Mouse (Mus musculus) hindbrain, postnatal 0 days (tissue): ENCODE measurements at regions not wholly inside any gene's neighbourhood (a gene's known extent, or its start where the extent isn't known, plus 50 kb on each side); places are given as distances from the start of the nearest gene placed in this dataset.

Source experiments
- ATAC-seq: fragments of 200-750 bp; cut with Nextera tagmentation; 2 replicates; pipeline ENCODE4 v1.8.0; 2017; ENCODE audit warnings: mild to moderate bottlenecking, moderate TSS enrichment, moderate library complexity
- DNase-seq: peaks from one replicate; pipeline ENCODE4 v3.0.0-alpha.2; 2015; ENCODE audit warnings: low spot score
- H3K27ac ChIP-seq: fragments of 300-500 bp; sonication (generic); 2 replicates; pipeline ENCODE4 v1.5.1; 2014; ENCODE audit warnings: mild to moderate bottlenecking
- H3K27me3 ChIP-seq: fragments of 300-500 bp; sonication (generic); 2 replicates; pipeline ENCODE4 v1.6.1; 2014; ENCODE audit warnings: low read length, mixed read lengths; ENCODE audit not compliant: insufficient read depth
- H3K36me3 ChIP-seq: fragments of 300-500 bp; sonication (generic); 2 replicates; pipeline ENCODE4 v1.6.1; 2014; ENCODE audit warnings: low read length, mixed read lengths; ENCODE audit not compliant: insufficient read depth
- H3K4me1 ChIP-seq: fragments of 300-500 bp; sonication (generic); 2 replicates; pipeline ENCODE4 v1.6.1; 2014; ENCODE audit warnings: antibody characterized with exemption, low read length, mixed read lengths; ENCODE audit not compliant: insufficient read depth
- H3K4me2 ChIP-seq: fragments of 300-500 bp; sonication (generic); 2 replicates; pipeline ENCODE4 v1.6.1; 2014; ENCODE audit warnings: low read depth, mild to moderate bottlenecking, low read length, moderate library complexity, mixed read lengths
- H3K4me3 ChIP-seq: fragments of 300-500 bp; sonication (generic); 2 replicates; pipeline ENCODE4 v1.5.1; 2014; ENCODE audit warnings: low read length
- H3K9ac ChIP-seq: fragments of 300-500 bp; sonication (generic); replicated peaks from 2 replicates; pipeline ENCODE4 v1.6.1; 2014; ENCODE audit warnings: mild to moderate bottlenecking, low read length, moderate library complexity, mixed read lengths
- H3K9me3 ChIP-seq: fragments of 300-500 bp; sonication (generic); 2 replicates; pipeline ENCODE4 v1.6.1; 2016; ENCODE audit warnings: low read length, mixed read lengths
- CTCF ChIP-seq: IDR thresholded peaks from 2 replicates; pipeline ENCODE4 v1.5.1; 2016; ENCODE audit warnings: antibody characterized with exemption, control low read depth, low read depth
- WGBS: fragments of 180-500 bp; shearing (Covaris S2); extraction: QIAGEN DNeasy Blood & Tissue Kit; methylation state at CpG from one replicate; pipeline ENCODE4 v1.1.7; 2014; 5-methylcytosine and 5-hydroxymethylcytosine counted together

DNA sequence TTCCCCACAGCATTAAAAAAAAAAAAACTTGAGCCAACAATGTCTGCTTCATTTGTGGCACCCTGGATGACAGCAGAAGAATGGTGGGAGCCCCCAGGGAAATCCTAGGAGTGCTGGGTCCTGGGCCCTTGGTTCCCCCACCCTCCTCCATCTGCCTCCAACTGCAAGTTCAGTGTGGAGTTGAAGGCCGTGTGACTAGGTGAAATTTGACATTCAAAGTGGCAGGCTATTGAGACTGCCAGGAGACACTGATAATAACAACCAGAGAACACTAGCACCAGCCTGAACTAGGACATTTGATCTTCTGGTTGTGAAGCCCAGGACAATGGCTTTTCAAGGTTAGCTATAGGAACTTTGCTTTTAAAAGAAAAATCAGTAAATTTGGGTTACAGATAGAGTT, 74.0 kb downstream of the Adamts15 start:
- TF ChIP-seq CTCF = no peak
- H3K27me3 ChIP-seq = no peaks in the 10 kb centered on the region
- no peak for DNase-seq
- no peak overlapping the region for H3K4me2 ChIP-seq
- no peak overlapping the region for H3K27ac ChIP-seq
- no peak for ATAC-seq
- H3K4me1 ChIP-seq = no peaks in the 10 kb centered on the region
- H3K9ac ChIP-seq = no peak overlapping the region
- no peak overlapping the region for H3K4me3 ChIP-seq
- 70% methylated on average over 1 of the region's 1 CpGs for WGBS
- H3K36me3 ChIP-seq = no peaks in the 10 kb centered on the region
- no peaks in the 10 kb centered on the region for H3K9me3 ChIP-seq

- Histone ChIP-seq H3K27me3 (no peaks in the 10 kb centered on the region), H3K9me3 (no peaks in the 10 kb centered on the region), H3K27ac (no peak overlapping the region), H3K36me3 (no peaks in the 10 kb centered on the region), H3K4me3 (no peak overlapping the region), H3K9ac (no peak overlapping the region), H3K4me2 (no peak overlapping the region), H3K4me1 (no peaks in the 10 kb centered on the region)
- DNase-seq (peak; percentile 8), ATAC-seq (no peak)
- no peak for TF ChIP-seq CTCF
- 58% methylated on average over 10 of the region's 10 CpGs for WGBS
Observed at GRCm38 (mm10) chr9:30845609-30846290, 76.5 kb downstream of the Adamts15 start.

GRCm38 (mm10) chr9:30844079-30844563, 78.1 kb downstream of the Adamts15 start:
- Histone ChIP-seq H3K27me3 (no peaks in the 10 kb centered on the region), H3K4me2 (no peak overlapping the region), H3K9ac (no peak overlapping the region), H3K4me1 (no peaks in the 10 kb centered on the region), H3K4me3 (no peak overlapping the region), H3K9me3 (no peaks in the 10 kb centered on the region), H3K27ac (no peak overlapping the region), H3K36me3 (no peaks in the 10 kb centered on the region)
- peak; percentile 45; the same call in 1 of the 2 replicates for ATAC-seq
- 70% methylated on average over 8 of the region's 8 CpGs for WGBS
- peak; percentile 13 for DNase-seq
- TF ChIP-seq CTCF = no peak

GRCm38 (mm10) chr9:30834908-30835307, 87.3 kb downstream of the Adamts15 start:
- Histone ChIP-seq H3K4me2 (no peak overlapping the region), H3K9ac (no peak overlapping the region), H3K9me3 (no peaks in the 10 kb centered on the region), H3K27me3 (no peaks in the 10 kb centered on the region), H3K4me1 (no peaks in the 10 kb centered on the region), H3K36me3 (no peaks in the 10 kb centered on the region), H3K27ac (no peak overlapping the region), H3K4me3 (no peak overlapping the region)
- WGBS = 32% methylated on average over 4 of the region's 4 CpGs
- DNase-seq = no peak
- no peak for ATAC-seq
- no peak for TF ChIP-seq CTCF

DNA sequence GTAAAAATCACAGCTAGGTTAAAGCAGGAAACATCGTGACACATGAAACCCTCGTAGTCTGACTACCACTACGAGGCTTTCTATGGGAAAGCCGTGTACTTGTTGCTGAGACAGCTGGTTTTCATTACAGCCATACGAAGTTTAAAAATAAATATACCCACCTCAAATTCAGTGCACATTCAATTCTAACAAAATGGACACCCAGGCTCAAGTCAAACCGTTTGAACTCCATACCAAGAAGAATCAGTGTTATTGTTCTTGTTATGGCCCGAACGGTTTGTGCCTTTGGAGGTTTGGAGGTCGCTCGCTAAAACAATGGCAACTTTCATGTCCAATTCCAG, 87.7 kb downstream of the Adamts15 start:
- no peak for ATAC-seq
- TF ChIP-seq CTCF = no peak
- WGBS = 69% methylated on average over 10 of the region's 10 CpGs

GRCm38 (mm10) chr9:30833836-30834564, 88.3 kb downstream of the Adamts15 start:
- H3K4me1 ChIP-seq = no peaks in the 10 kb centered on the region
- ATAC-seq (no peak), DNase-seq (no peak)
- H3K4me3 ChIP-seq = no peak overlapping the region
- H3K36me3 ChIP-seq = no peaks in the 10 kb centered on the region
- 87% methylated on average over 15 of the region's 15 CpGs for WGBS
- H3K9me3 ChIP-seq = no peaks in the 10 kb centered on the region
- no peak for TF ChIP-seq CTCF
- no peak overlapping the region for H3K27ac ChIP-seq
- H3K9ac ChIP-seq = no peak overlapping the region
- no peak overlapping the region for H3K4me2 ChIP-seq
- H3K27me3 ChIP-seq = no peaks in the 10 kb centered on the region

More for the DNA sequence above, 87.7 kb downstream of the Adamts15 start:
- Histone ChIP-seq H3K36me3 (no peaks in the 10 kb centered on the region), H3K4me2 (no peak overlapping the region), H3K9me3 (no peaks in the 10 kb centered on the region), H3K27ac (no peak overlapping the region), H3K27me3 (no peaks in the 10 kb centered on the region), H3K4me3 (no peak overlapping the region), H3K4me1 (no peaks in the 10 kb centered on the region), H3K9ac (no peak overlapping the region)
- no peak for DNase-seq
